ENCODE assay signal across 21 mouse cellular contexts in the genomic region with DNA sequence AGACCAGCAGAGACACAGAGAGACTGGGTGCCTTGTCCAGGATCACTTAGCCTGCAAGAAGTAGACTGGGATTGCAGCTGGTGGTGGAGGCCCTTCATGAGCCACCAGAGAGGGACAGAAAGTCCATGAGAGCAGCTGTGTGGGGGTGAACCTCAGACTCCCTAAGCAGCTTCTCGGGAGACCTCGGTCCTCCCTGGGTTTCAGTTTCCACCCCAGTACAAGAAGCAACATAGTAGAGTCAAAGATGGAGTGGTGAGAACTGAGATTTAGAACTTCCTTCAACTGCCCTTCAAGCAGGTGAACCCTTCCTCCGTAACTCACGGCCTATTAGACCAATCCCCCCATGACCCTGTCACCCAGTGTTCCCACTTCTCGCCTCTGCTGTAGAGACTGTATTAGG. TPM values are rescaled to one million over a fixed set of nuclear protein-coding genes. Genes with fewer than 3 reads are reported as not detected.
"Had no signal": no experiment of that assay in that cellular context is flagged by ENCODE, and none has a peak within 500 bp of the region (broad histone marks: within the 10 kb centered on the region; RNA-seq: fewer than 3 reads in every experiment).

No protein-coding gene starts in this region.

- DNase-seq: retina, postnatal 1 day; right cerebral cortex, adult 18-20 months; right cerebral cortex, postnatal 14 days; right cerebral cortex, postnatal 25 days; right cerebral cortex, postnatal 4 days; spleen, adult 18-20 months; thymus, adult 18-20 months; thymus, adult 2 months; thymus, postnatal 14 days; thymus, postnatal 25 days; thymus, postnatal 36 days; thymus, postnatal 4 days had no signal

- H3K4me1 ChIP-seq: neural tube, embryonic 15.5 days; stomach, embryonic 15.5 days had no signal

- H3K27ac ChIP-seq: neural tube, embryonic 13.5 days; neural tube, embryonic 15.5 days; stomach, embryonic 15.5 days; stomach, postnatal 0 days had no signal

- H3K9me3 ChIP-seq: neural tube, embryonic 13.5 days; neural tube, embryonic 15.5 days; stomach, embryonic 15.5 days had no signal

- H3K36me3 ChIP-seq: neural tube, embryonic 13.5 days; neural tube, embryonic 15.5 days; stomach, embryonic 15.5 days had no signal

- H3K27me3 ChIP-seq: neural tube, embryonic 13.5 days; neural tube, embryonic 15.5 days; stomach, embryonic 15.5 days had no signal

- H3K9ac ChIP-seq: neural tube, embryonic 13.5 days; neural tube, embryonic 15.5 days; stomach, embryonic 15.5 days had no signal

- H3K4me2 ChIP-seq: neural tube, embryonic 13.5 days; neural tube, embryonic 15.5 days; stomach, embryonic 15.5 days had no signal

- H3K4me3 ChIP-seq: neural tube, embryonic 13.5 days; neural tube, embryonic 15.5 days; stomach, embryonic 15.5 days had no signal

RNA-seq across cellular contexts. Expression of gene Slc5a10, which starts 58.4 kb away (rescaled TPM):
- total RNA-seq: neutrophil, adult 5-6 weeks had no signal
- polyA plus RNA-seq: neural tube, embryonic 13.5 days; neural tube, embryonic 14.5 days; neural tube, embryonic 15.5 days; small intestine, adult 2 months; stomach, embryonic 14.5 days; stomach, embryonic 15.5 days; stomach, embryonic 16.5 days; stomach, postnatal 0 days had no signal
